Mouse (Mus musculus) kidney, adult 2 months (tissue): ENCODE results near the gene Rrp1.

Experiments used
- CTCF ChIP-seq: fragments of 200-500 bp; conservative IDR thresholded peaks from 2 replicates; pipeline ENCODE4 v1.5.1; 2011; ENCODE audit warnings: low read depth, mild to moderate bottlenecking, control low read depth, low read length, moderate library complexity, mixed read lengths; ENCODE audit not compliant: insufficient read depth, insufficient read length
- POLR2A ChIP-seq: fragments of 200-500 bp; IDR thresholded peaks from one replicate; pipeline ENCODE4 v1.6.1; 2011; ENCODE audit warnings: low read depth, low read length, control low read depth

GRCm38 (mm10) chr10:78406152-78406551, 6.7 kb downstream of the Rrp1 start:
- TF ChIP-seq CTCF (no peak), POLR2A (no peak)
